Mouse (Mus musculus) bone marrow, adult 2 months (tissue): ENCODE measurements around the gene Dcdc2a.

ENCODE experiments used
- CTCF ChIP-seq: fragments of 200-500 bp; IDR thresholded peaks from 2 replicates; pipeline ENCODE4 v1.5.1; 2011; ENCODE audit warnings: low read length, control low read depth; ENCODE audit not compliant: control insufficient read depth, insufficient read depth
- POLR2A ChIP-seq: fragments of 200-500 bp; IDR thresholded peaks from 2 replicates; pipeline ENCODE4 v1.6.1; 2011; ENCODE audit warnings: low read depth, mild to moderate bottlenecking, control low read depth, low read length, borderline replicate concordance; ENCODE audit not compliant: control insufficient read depth

DNA sequence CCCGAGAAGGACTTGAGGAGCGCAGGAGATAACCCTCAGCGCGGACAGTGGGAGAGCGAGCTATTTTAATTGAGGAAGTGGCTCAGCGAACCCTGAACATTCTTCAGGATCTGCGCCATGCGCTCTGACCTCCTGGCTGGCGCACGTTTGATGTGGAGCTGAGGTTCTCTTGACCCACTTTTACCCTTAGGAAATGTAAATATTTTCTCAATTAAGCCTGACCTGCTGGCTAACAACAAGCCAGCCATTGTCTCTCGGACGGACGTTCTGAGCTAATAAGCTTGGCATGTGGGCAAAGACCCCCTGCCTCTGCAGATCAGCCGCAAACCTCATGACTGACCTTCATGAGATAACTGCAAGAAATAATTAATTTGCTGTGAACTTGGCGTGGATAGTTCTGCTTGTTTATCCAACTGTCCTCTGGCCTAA is 27.4 kb downstream of the Dcdc2a start:
- no peak for TF ChIP-seq POLR2A
- TF ChIP-seq CTCF = no peak
